Mouse (Mus musculus): Measurements from ENCODE around the gene Aldh8a1. TPM values are rescaled to one million over a fixed set of nuclear protein-coding genes. Genes with fewer than 3 reads are reported as not detected.

Aldh8a1 gene
- polyA plus RNA-seq, 1 experiment from 2014 or later = 0.09 TPM

DNA sequence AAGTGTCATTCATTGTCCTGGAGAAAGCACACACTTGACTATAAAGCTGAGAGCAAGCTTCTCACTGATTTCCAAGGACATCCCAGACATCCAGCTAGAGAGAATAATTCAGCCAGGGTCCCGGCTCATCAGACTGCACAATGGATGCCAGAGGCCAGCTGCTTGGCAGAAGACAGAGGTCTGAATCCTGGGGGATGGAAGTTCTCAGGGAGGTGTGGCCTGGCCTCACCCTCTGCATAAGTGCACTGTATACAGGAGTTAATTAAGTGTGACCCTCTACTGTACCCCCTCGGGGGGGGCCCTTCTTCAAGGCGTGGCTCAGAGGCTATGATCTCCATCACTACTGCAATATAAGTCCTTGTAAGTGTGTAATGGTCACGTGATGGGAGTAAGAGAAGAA lies 24.2 kb downstream of the Aldh8a1 start:
- no peaks in the 10 kb centered on the region for H3K4me1 ChIP-seq (replicated peaks; ENCODE audit: control insufficient read depth, insufficient read depth, low read length)
- 36% methylated on average over 4 of the region's 4 CpGs for WGBS
- no peak overlapping the region for H3K9ac ChIP-seq (ENCODE audit: low read length)
- no peaks in the 10 kb centered on the region for H3K9me3 ChIP-seq (ENCODE audit: control insufficient read depth, low read length)
- no peaks in the 10 kb centered on the region for H3K27me3 ChIP-seq (ENCODE audit: control insufficient read depth, insufficient read depth, low read depth, low read length)
- no peak overlapping the region for H3K4me3 ChIP-seq (ENCODE audit: low read length)
- no peaks in the 10 kb centered on the region for H3K36me3 ChIP-seq (ENCODE audit: control insufficient read depth, insufficient read depth, low read length)
- no peak overlapping the region for H3K4me2 ChIP-seq (ENCODE audit: low read depth, low read length)
- ATAC-seq (ENCODE audit: low read depth) = no peak
- no peak overlapping the region for H3K27ac ChIP-seq (ENCODE audit: low read length)

- Histone ChIP-seq H3K9ac (ENCODE audit: low read length) (no peak overlapping the region), H3K4me2 (ENCODE audit: low read depth, low read length) (no peak overlapping the region), H3K27ac (ENCODE audit: low read length) (no peak overlapping the region), H3K4me3 (ENCODE audit: low read length) (no peak overlapping the region), H3K9me3 (ENCODE audit: control insufficient read depth, low read length) (no peaks in the 10 kb centered on the region), H3K4me1 (replicated peaks; ENCODE audit: control insufficient read depth, insufficient read depth, low read length) (no peaks in the 10 kb centered on the region), H3K27me3 (ENCODE audit: control insufficient read depth, insufficient read depth, low read depth, low read length) (no peaks in the 10 kb centered on the region), H3K36me3 (ENCODE audit: control insufficient read depth, insufficient read depth, low read length) (no peaks in the 10 kb centered on the region)
- no peak for ATAC-seq (ENCODE audit: low read depth)
- WGBS = 65% methylated on average over 4 of the region's 4 CpGs
These were observed 27.7 kb downstream of the Aldh8a1 start for GRCm38 (mm10) chr10:21404822-21405221.

- H3K9me3 ChIP-seq (ENCODE audit: control insufficient read depth, low read length) = no peaks in the 10 kb centered on the region
- WGBS = 73% methylated on average over 11 of the region's 11 CpGs
- H3K36me3 ChIP-seq (ENCODE audit: control insufficient read depth, insufficient read depth, low read length) = no peaks in the 10 kb centered on the region
- no peak overlapping the region for H3K4me2 ChIP-seq (ENCODE audit: low read depth, low read length)
- no peak for ATAC-seq (ENCODE audit: low read depth)
- H3K4me1 ChIP-seq (replicated peaks; ENCODE audit: control insufficient read depth, insufficient read depth, low read length) = no peaks in the 10 kb centered on the region
- no peaks in the 10 kb centered on the region for H3K27me3 ChIP-seq (ENCODE audit: control insufficient read depth, insufficient read depth, low read depth, low read length)
- H3K9ac ChIP-seq (ENCODE audit: low read length) = no peak overlapping the region
- H3K27ac ChIP-seq (ENCODE audit: low read length) = no peak overlapping the region
- H3K4me3 ChIP-seq (ENCODE audit: low read length) = no peak overlapping the region
These were observed 28.8 kb downstream of the Aldh8a1 start for GRCm38 (mm10) chr10:21405707-21406534.

- Histone ChIP-seq H3K4me1 (replicated peaks; ENCODE audit: control insufficient read depth, insufficient read depth, low read length) (0 out of 2 replicates have a peak, but pooled peaks cover 2% of the 10 kb centered on the region), H3K9ac (ENCODE audit: low read length) (no peak overlapping the region), H3K9me3 (ENCODE audit: control insufficient read depth, low read length) (no peaks in the 10 kb centered on the region), H3K27ac (ENCODE audit: low read length) (no peak overlapping the region), H3K27me3 (ENCODE audit: control insufficient read depth, insufficient read depth, low read depth, low read length) (no peaks in the 10 kb centered on the region), H3K36me3 (ENCODE audit: control insufficient read depth, insufficient read depth, low read length) (no peaks in the 10 kb centered on the region), H3K4me2 (ENCODE audit: low read depth, low read length) (no peak overlapping the region), H3K4me3 (ENCODE audit: low read length) (no peak overlapping the region)
- WGBS = 63% methylated on average over 5 of the region's 5 CpGs
- no peak for ATAC-seq (ENCODE audit: low read depth)
These were observed 33.6 kb downstream of the Aldh8a1 start for GRCm38 (mm10) chr10:21410711-21411110.

DNA sequence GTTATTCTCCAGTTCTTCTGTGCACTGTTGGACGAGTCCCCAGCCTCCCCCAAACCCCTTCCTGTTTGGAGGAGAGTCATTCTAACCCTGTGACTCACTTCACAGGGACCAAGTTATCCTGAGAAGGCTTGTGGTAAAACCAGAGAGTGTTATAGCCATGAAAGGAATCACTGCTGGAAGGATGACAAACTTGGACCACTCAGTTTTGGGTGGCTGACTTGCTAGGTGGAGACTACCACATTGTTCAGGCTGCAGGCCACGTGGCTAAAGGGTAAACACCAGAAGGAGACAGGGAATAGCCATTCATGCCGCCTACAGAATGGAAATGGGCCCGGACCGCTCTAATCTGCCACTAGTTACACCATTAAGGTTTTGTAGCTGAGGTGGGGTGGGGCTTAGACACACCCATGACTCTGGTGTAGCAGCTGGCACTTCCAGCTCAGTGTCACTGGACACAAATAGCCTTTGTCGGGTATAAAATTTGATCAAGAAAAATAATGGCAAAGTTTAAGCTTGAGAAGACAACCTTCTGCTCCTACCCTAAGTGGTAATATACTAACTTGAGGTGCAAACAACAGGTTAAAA lies 34.6 kb downstream of the Aldh8a1 start:
- Histone ChIP-seq H3K36me3 (ENCODE audit: control insufficient read depth, insufficient read depth, low read length) (no peaks in the 10 kb centered on the region), H3K4me2 (ENCODE audit: low read depth, low read length) (no peak overlapping the region), H3K27me3 (ENCODE audit: control insufficient read depth, insufficient read depth, low read depth, low read length) (no peaks in the 10 kb centered on the region), H3K4me3 (ENCODE audit: low read length) (no peak overlapping the region), H3K27ac (ENCODE audit: low read length) (no peak overlapping the region), H3K9me3 (ENCODE audit: control insufficient read depth, low read length) (no peaks in the 10 kb centered on the region), H3K9ac (ENCODE audit: low read length) (no peak overlapping the region), H3K4me1 (replicated peaks; ENCODE audit: control insufficient read depth, insufficient read depth, low read length) (0 out of 2 replicates have a peak, but pooled peaks cover 2% of the 10 kb centered on the region)
- ATAC-seq (ENCODE audit: low read depth) = no peak
- WGBS = 64% methylated on average over 6 of the region's 6 CpGs

DNA sequence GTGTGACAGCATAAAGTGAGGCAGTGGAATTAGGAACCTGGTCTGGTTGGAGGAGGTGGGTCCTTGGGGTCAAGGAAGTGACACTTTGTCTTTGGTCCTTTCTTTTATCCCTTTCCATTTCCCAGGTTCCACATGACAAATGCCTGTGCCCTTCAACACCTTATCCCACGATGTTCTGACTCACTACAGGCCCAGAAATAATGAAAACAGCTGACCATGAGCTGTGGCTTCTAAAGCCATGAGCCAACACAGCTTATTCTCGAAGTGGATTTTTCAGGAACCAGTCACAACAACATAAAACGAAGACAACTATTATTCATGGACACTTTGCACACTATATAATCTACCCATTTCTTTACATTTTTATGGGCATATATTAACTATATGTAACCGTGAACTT lies 37.9 kb downstream of the Aldh8a1 start:
- no peak overlapping the region for H3K9ac ChIP-seq (ENCODE audit: low read length)
- ATAC-seq (ENCODE audit: low read depth) = no peak
- no peaks in the 10 kb centered on the region for H3K9me3 ChIP-seq (ENCODE audit: control insufficient read depth, low read length)
- 0 out of 2 replicates have a peak, but pooled peaks cover 2% of the 10 kb centered on the region for H3K4me1 ChIP-seq (replicated peaks; ENCODE audit: control insufficient read depth, insufficient read depth, low read length)
- no peak overlapping the region for H3K4me2 ChIP-seq (ENCODE audit: low read depth, low read length)
- H3K27me3 ChIP-seq (ENCODE audit: control insufficient read depth, insufficient read depth, low read depth, low read length) = no peaks in the 10 kb centered on the region
- 73% methylated on average over 4 of the region's 4 CpGs for WGBS
- no peaks in the 10 kb centered on the region for H3K36me3 ChIP-seq (ENCODE audit: control insufficient read depth, insufficient read depth, low read length)
- H3K27ac ChIP-seq (ENCODE audit: low read length) = no peak overlapping the region
- H3K4me3 ChIP-seq (ENCODE audit: low read length) = no peak overlapping the region

DNA sequence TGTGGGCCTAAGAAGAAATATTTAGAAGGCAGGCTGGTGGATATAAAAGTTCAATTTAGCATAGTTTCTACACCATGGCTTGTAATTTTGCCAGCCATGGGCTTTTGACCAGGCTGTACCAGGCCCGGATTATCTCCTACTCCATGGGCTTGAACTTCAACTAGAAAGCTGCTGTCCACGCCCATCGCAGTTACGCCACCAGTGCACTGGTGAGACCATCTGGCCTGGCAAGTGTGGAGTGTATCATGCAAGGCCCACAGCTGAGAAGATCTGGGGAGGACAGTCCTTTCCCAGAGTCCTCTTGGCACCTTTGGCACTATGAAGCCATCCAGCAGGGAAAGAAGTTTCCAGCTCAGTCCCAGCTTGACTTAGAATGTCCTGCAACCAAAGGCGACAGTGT lies 39.1 kb downstream of the Aldh8a1 start:
- Histone ChIP-seq H3K27me3 (ENCODE audit: control insufficient read depth, insufficient read depth, low read depth, low read length) (no peaks in the 10 kb centered on the region), H3K9ac (ENCODE audit: low read length) (no peak overlapping the region), H3K4me2 (ENCODE audit: low read depth, low read length) (no peak overlapping the region), H3K27ac (ENCODE audit: low read length) (no peak overlapping the region), H3K9me3 (ENCODE audit: control insufficient read depth, low read length) (no peaks in the 10 kb centered on the region), H3K4me3 (ENCODE audit: low read length) (no peak overlapping the region), H3K4me1 (replicated peaks; ENCODE audit: control insufficient read depth, insufficient read depth, low read length) (0 out of 2 replicates have a peak, but pooled peaks cover 2% of the 10 kb centered on the region), H3K36me3 (ENCODE audit: control insufficient read depth, insufficient read depth, low read length) (no peaks in the 10 kb centered on the region)
- WGBS = 93% methylated on average over 5 of the region's 5 CpGs
- no peak for ATAC-seq (ENCODE audit: low read depth)

- Histone ChIP-seq H3K9me3 (ENCODE audit: control insufficient read depth, low read length) (no peaks in the 10 kb centered on the region), H3K9ac (ENCODE audit: low read length) (no peak overlapping the region), H3K4me2 (ENCODE audit: low read depth, low read length) (no peak overlapping the region), H3K4me1 (replicated peaks; ENCODE audit: control insufficient read depth, insufficient read depth, low read length) (0 out of 2 replicates have a peak, but pooled peaks cover 2% of the 10 kb centered on the region), H3K36me3 (ENCODE audit: control insufficient read depth, insufficient read depth, low read length) (no peaks in the 10 kb centered on the region), H3K27ac (ENCODE audit: low read length) (no peak overlapping the region), H3K4me3 (ENCODE audit: low read length) (no peak overlapping the region), H3K27me3 (ENCODE audit: control insufficient read depth, insufficient read depth, low read depth, low read length) (no peaks in the 10 kb centered on the region)
- ATAC-seq (ENCODE audit: low read depth) = no peak
- 81% methylated on average over 14 of the region's 14 CpGs for WGBS
These were observed 42.1 kb downstream of the Aldh8a1 start for GRCm38 (mm10) chr10:21419188-21419587.

DNA sequence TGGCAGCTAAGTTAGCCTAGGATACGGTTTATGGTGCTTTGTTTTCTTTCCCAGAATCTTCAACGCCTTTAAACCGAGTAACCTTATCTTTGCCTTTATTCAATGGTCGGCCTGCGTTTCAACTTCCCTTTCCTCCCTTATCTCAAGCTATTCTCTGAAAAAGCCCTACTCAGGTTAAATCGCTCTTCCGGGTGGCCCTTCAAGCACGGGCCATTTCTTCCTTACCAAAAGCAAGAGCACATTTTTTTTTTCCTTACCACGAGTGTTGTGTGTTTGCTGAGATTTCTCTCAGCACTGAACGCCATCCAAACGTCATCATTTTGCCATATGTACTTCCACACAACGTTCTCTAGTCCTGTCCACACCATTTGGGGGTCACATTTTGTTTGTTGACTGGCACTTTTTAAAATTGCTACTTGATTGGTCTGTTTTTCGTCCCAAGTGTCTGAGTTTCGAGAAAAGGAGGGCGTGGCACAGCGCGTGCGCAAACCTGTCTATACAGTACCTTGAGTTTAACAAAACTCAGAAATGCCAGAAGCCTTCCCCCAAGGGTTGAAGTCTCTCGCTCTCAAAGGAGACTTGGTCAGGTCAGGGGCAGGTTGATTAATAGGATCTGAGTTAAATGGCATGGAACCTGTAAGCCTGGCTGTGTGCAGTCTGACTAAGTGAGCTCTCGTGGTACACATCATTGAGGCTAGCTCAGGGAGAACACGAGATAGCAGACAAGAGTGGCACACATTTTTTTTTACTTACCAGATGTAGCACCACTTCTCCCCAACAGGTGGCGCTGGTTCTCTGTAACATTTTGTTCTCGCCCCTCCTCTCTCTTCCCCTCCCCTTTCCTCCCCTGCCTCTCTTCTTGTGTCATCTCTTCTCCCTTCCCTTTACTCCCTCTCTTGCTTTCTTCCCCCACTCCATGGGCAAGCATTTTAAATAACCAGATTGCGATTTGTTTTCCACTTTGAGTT lies 43.6 kb downstream of the Aldh8a1 start:
- H3K27me3 ChIP-seq (ENCODE audit: control insufficient read depth, insufficient read depth, low read depth, low read length) = no peaks in the 10 kb centered on the region
- no peaks in the 10 kb centered on the region for H3K9me3 ChIP-seq (ENCODE audit: control insufficient read depth, low read length)
- no peaks in the 10 kb centered on the region for H3K4me1 ChIP-seq (replicated peaks; ENCODE audit: control insufficient read depth, insufficient read depth, low read length)
- no peak overlapping the region for H3K9ac ChIP-seq (ENCODE audit: low read length)
- 45% methylated on average over 24 of the region's 24 CpGs for WGBS
- no peak overlapping the region for H3K27ac ChIP-seq (ENCODE audit: low read length)
- no peak overlapping the region for H3K4me3 ChIP-seq (ENCODE audit: low read length)
- H3K36me3 ChIP-seq (ENCODE audit: control insufficient read depth, insufficient read depth, low read length) = no peaks in the 10 kb centered on the region
- H3K4me2 ChIP-seq (ENCODE audit: low read depth, low read length) = no peak overlapping the region
- no peak for ATAC-seq (ENCODE audit: low read depth)
